Mouse (Mus musculus): ENCODE data around the gene Trmt44. TPM values are rescaled to one million over a fixed set of nuclear protein-coding genes. Genes with fewer than 3 reads are reported as not detected.

Gene Trmt44
- polyA plus RNA-seq, 1 experiment from 2014 or later: 8.2 TPM

GRCm38 (mm10) chr5:35557946-35558621, 16.8 kb downstream of the Trmt44 start:
- no peak for ATAC-seq (ENCODE audit: low FRiP score)
- peaks cover 90% of the 10 kb centered on the region for H3K36me3 ChIP-seq
- 67% methylated on average over 13 of the region's 13 CpGs for WGBS

DNA sequence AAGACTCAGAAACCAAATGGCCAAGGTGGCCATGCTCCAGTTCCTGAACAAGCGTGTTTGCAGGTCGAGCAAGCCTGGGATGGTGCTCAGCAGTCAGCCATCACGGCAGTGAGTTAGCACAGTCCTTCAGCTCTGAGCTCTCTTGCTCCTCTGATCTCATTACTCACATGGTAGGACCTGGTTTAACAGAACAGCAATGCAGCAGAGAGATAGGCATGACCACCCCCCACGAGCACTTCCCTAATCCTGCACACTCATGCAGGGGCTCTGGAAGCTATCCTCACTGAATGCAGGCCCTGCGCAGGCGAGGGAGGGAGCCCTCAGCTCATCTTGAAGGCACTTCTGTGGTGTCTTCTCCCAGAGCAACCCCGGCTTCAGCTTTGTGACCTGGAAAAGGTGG, 18.5 kb downstream of the Trmt44 start:
- H3K4me1 ChIP-seq (replicated peaks): no peaks in the 10 kb centered on the region; the same call in 1 of the 2 replicates
- no peaks in the 10 kb centered on the region for H3K9me3 ChIP-seq
- whole genome bisulfite sequencing: 89% methylated on average over 7 of the region's 7 CpGs
- no peak for ATAC-seq (ENCODE audit: low FRiP score)
- no peak overlapping the region for H3K9ac ChIP-seq
- H3K27ac ChIP-seq: no peak overlapping the region
- H3K27me3 ChIP-seq: no peaks in the 10 kb centered on the region
- H3K36me3 ChIP-seq: peaks cover 73% of the 10 kb centered on the region
- no peak overlapping the region for H3K4me3 ChIP-seq
- no peak overlapping the region for H3K4me2 ChIP-seq

More at GRCm38 (mm10) chr5:35557946-35558621, 16.8 kb downstream of the Trmt44 start:
- no peaks in the 10 kb centered on the region for H3K9me3 ChIP-seq
- no peaks in the 10 kb centered on the region for H3K27me3 ChIP-seq
- no peaks in the 10 kb centered on the region for H3K4me1 ChIP-seq (replicated peaks)
- H3K9ac ChIP-seq: no peak overlapping the region
- no peak overlapping the region for H3K4me2 ChIP-seq
- no peak overlapping the region for H3K27ac ChIP-seq
- no peak overlapping the region for H3K4me3 ChIP-seq

DNA sequence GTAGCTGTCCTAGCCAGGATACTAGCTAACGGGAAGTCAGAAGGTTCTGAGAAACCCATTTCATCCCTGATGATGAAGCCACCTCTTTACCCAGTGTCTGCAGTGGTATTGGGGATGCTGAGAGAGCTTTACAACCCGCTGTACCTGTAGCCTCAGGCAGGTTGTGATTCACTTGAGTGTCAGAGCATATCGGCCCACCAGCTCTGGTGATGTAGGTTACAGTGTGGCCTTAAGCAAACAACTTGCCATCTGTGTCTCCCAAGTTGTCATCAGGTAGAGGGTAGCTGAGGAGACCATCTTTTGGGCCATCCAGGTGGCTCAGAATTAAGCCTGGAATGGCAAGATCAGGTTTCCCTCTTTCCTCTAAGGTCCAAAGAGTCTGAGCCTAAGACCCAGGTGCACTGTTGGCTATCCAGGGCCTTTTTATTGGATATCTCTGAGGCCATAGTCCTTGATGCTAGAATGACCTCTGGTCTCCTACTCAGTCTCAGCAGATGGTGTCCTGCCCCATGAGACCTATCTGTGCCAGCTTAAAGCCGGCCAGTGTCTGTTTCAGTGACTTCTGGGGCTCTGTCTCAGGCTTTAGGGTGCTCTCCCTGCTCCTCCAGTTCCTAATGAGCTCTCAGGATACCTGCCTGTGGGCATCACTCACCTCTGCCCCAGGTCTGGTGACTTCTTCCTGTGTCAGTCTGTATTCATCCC, 21.9 kb downstream of the Trmt44 start:
- Histone ChIP-seq H3K9ac (no peak overlapping the region), H3K9me3 (no peaks in the 10 kb centered on the region), H3K27me3 (no peaks in the 10 kb centered on the region), H3K27ac (no peak overlapping the region), H3K36me3 (peaks cover 39% of the 10 kb centered on the region), H3K4me1 (replicated peaks) (no peaks in the 10 kb centered on the region; the same call in 1 of the 2 replicates), H3K4me3 (no peak overlapping the region), H3K4me2 (no peak overlapping the region)
- WGBS: 80% methylated on average over 4 of the region's 4 CpGs
- no peak for ATAC-seq (ENCODE audit: low FRiP score)

DNA sequence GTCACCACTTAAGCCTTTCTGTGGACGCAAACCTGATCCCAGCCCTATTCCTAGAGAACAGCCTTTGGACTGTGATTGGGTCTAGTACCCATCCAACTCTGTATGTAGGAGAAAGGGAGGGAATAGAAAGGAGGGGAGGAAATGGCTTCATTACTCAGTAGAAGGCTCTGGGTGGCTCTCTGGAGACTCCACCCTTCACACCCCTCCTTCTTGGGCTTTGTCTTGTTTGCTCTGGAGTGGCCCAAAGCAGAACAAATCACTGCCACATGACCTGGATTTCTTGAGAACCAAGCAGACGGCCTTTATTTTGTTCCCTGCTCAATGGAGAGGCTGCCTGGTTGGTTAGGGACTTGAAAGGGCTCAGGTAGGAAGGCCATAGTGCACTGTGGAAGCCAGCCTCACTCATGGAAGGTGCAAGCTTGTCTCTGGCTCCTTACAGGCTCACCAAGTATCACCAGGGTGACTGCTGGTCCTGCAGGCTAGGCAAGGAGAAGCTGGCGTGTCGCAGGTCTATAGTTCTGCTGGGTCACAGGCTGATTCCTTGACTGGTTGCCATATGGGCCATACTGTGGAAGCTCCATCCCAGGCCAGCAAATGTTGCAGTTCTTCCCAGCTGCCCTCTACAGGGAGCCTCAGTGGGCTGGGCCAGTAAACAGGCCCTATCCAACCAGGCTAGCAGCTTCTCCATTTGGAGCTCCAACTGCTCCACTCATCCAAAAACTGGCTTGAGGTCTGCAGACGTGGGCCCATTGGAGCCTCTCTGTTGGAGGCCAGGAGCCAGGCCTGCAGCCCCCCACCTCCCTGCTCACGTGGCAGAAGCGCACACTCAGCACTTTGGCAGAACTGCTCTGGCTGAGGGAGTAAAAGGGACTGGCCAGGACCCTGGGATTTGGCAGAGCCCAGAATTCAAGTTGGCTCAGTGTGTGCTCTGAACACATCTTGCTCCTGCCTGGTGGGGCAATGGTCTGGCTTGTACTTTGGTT, 22.7 kb downstream of the Trmt44 start:
- no peak for ATAC-seq (ENCODE audit: low FRiP score)
- H3K27me3 ChIP-seq: no peaks in the 10 kb centered on the region
- H3K4me1 ChIP-seq (replicated peaks): no peaks in the 10 kb centered on the region; the same call in 1 of the 2 replicates
- H3K9me3 ChIP-seq: no peaks in the 10 kb centered on the region
- 49% methylated on average over 7 of the region's 7 CpGs for WGBS
- no peak overlapping the region for H3K4me2 ChIP-seq
- H3K36me3 ChIP-seq: peaks cover 31% of the 10 kb centered on the region
- no peak overlapping the region for H3K4me3 ChIP-seq
- H3K27ac ChIP-seq: no peak overlapping the region
- no peak overlapping the region for H3K9ac ChIP-seq

DNA sequence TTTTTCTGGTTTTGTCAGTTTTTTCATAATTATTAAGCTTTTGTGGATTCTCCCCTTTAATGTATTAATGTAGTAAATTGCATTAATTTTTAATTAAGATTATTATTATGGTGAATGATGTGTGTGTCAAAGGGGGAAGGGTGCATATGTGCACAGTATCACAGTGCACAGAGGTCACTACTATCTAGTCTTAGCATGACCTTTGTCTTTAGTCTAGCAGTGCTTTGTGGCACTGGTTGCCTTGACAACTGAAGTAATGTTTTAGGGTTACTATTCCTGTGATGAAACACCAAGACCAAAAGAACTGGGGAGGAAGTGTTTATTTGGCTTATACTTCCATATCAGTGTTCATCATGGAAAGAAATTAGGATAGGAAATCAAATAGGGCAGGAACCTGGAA, 28.7 kb downstream of the Trmt44 start:
- Histone ChIP-seq H3K9ac (no peak overlapping the region), H3K27ac (no peak overlapping the region), H3K4me3 (no peak overlapping the region), H3K27me3 (no peaks in the 10 kb centered on the region), H3K4me1 (replicated peaks) (no peaks in the 10 kb centered on the region), H3K9me3 (no peaks in the 10 kb centered on the region), H3K36me3 (no peaks in the 10 kb centered on the region), H3K4me2 (no peak overlapping the region)
- ATAC-seq (ENCODE audit: low FRiP score): no peak

GRCm38 (mm10) chr5:35541059-35541790, 33.6 kb downstream of the Trmt44 start:
- Histone ChIP-seq H3K27me3 (no peaks in the 10 kb centered on the region), H3K36me3 (no peaks in the 10 kb centered on the region), H3K4me2 (no peak overlapping the region), H3K9me3 (no peaks in the 10 kb centered on the region), H3K9ac (no peak overlapping the region), H3K27ac (no peak overlapping the region), H3K4me1 (replicated peaks) (peaks cover 5% of the 10 kb centered on the region; the same call in 1 of the 2 replicates), H3K4me3 (no peak overlapping the region)
- no peak for ATAC-seq (ENCODE audit: low FRiP score)
- WGBS: 75% methylated on average over 4 of the region's 4 CpGs

GRCm38 (mm10) chr5:35540555-35540954, 34.3 kb downstream of the Trmt44 start:
- Histone ChIP-seq H3K4me1 (replicated peaks) (peaks cover 5% of the 10 kb centered on the region; the same call in 1 of the 2 replicates), H3K4me3 (no peak overlapping the region), H3K9ac (no peak overlapping the region), H3K27me3 (0 out of 2 replicates have a peak, but pooled peaks cover 4% of the 10 kb centered on the region), H3K9me3 (no peaks in the 10 kb centered on the region), H3K27ac (no peak overlapping the region), H3K4me2 (no peak overlapping the region), H3K36me3 (no peaks in the 10 kb centered on the region)
- no peak for ATAC-seq (ENCODE audit: low FRiP score)
- 62% methylated on average over 5 of the region's 5 CpGs for WGBS

- no peaks in the 10 kb centered on the region for H3K36me3 ChIP-seq
- 59% methylated on average over 4 of the region's 4 CpGs for WGBS
- H3K9ac ChIP-seq: no peak overlapping the region
- no peaks in the 10 kb centered on the region for H3K9me3 ChIP-seq
- no peak overlapping the region for H3K27ac ChIP-seq
- H3K4me3 ChIP-seq: no peak overlapping the region
- ATAC-seq (ENCODE audit: low FRiP score): no peak
- 0 out of 2 replicates have a peak, but pooled peaks cover 6% of the 10 kb centered on the region for H3K27me3 ChIP-seq
- no peak overlapping the region for H3K4me2 ChIP-seq
- H3K4me1 ChIP-seq (replicated peaks): peaks cover 5% of the 10 kb centered on the region; the same call in 1 of the 2 replicates
These were observed 35.3 kb downstream of the Trmt44 start for GRCm38 (mm10) chr5:35539576-35539975.

- ATAC-seq (ENCODE audit: low FRiP score): no peak
- H3K4me3 ChIP-seq: no peak overlapping the region
- H3K4me2 ChIP-seq: no peak overlapping the region
- peaks cover 5% of the 10 kb centered on the region; the same call in 1 of the 2 replicates for H3K4me1 ChIP-seq (replicated peaks)
- WGBS: 92% methylated on average over 3 of the region's 3 CpGs
- no peaks in the 10 kb centered on the region for H3K36me3 ChIP-seq
- no peak overlapping the region for H3K27ac ChIP-seq
- H3K9me3 ChIP-seq: no peaks in the 10 kb centered on the region
- H3K9ac ChIP-seq: no peak overlapping the region
- H3K27me3 ChIP-seq: 0 out of 2 replicates have a peak, but pooled peaks cover 6% of the 10 kb centered on the region
These were observed 36.8 kb downstream of the Trmt44 start for GRCm38 (mm10) chr5:35538022-35538421.

DNA sequence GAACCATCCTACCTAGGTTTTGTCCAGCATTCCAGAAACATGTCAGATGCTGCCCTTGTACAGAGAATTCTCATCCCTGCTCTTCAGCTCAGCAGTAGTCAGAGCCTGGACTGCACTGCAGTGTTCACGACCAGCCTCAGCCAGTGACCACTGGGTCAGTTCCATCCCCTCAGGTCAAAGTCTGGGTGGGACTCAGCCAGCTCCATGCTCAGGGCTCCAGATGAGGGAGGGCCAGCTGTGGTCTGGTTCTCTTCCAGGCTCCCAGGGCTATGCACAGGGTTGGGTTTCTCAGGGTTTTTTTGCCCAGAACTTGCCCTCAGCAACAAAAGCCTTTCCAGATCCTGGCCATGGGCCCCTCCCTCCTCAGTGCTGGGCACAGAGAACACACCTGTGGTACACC, 37.4 kb downstream of the Trmt44 start:
- H3K27ac ChIP-seq: no peak overlapping the region
- no peak overlapping the region for H3K4me3 ChIP-seq
- ATAC-seq (ENCODE audit: low FRiP score): no peak
- 0 out of 2 replicates have a peak, but pooled peaks cover 6% of the 10 kb centered on the region for H3K27me3 ChIP-seq
- WGBS: 91% methylated on average over 1 of the region's 1 CpGs
- no peaks in the 10 kb centered on the region for H3K36me3 ChIP-seq
- peaks cover 5% of the 10 kb centered on the region; the same call in 1 of the 2 replicates for H3K4me1 ChIP-seq (replicated peaks)
- H3K4me2 ChIP-seq: no peak overlapping the region
- no peaks in the 10 kb centered on the region for H3K9me3 ChIP-seq
- H3K9ac ChIP-seq: no peak overlapping the region

- Histone ChIP-seq H3K27ac (no peak overlapping the region), H3K27me3 (peaks cover 15% of the 10 kb centered on the region), H3K4me3 (no peak overlapping the region), H3K9me3 (no peaks in the 10 kb centered on the region), H3K4me1 (replicated peaks) (peaks cover 9% of the 10 kb centered on the region), H3K4me2 (no peak overlapping the region), H3K36me3 (no peaks in the 10 kb centered on the region), H3K9ac (no peak overlapping the region)
- WGBS: 71% methylated on average over 3 of the region's 3 CpGs
- no peak for ATAC-seq (ENCODE audit: low FRiP score)
These were observed 38.6 kb downstream of the Trmt44 start for GRCm38 (mm10) chr5:35536271-35536670.
